Mouse (Mus musculus) 3134 (cell line): ENCODE measurements around the gene Trhr2.

Source experiments
- DNase-seq: peaks from one replicate; pipeline ENCODE4 v3.0.0-alpha.2; 2011; ENCODE audit warnings: low spot score; ENCODE audit not compliant: insufficient read length; ENCODE audit errors: extremely low read depth

The Trhr2 gene

GRCm38 (mm10) chr8:122333531-122333930, 27.0 kb downstream of the Trhr2 start:
- DNase-seq: no peak

GRCm38 (mm10) chr8:122332753-122333506, 27.6 kb downstream of the Trhr2 start:
- peak; percentile 55 for DNase-seq

DNA sequence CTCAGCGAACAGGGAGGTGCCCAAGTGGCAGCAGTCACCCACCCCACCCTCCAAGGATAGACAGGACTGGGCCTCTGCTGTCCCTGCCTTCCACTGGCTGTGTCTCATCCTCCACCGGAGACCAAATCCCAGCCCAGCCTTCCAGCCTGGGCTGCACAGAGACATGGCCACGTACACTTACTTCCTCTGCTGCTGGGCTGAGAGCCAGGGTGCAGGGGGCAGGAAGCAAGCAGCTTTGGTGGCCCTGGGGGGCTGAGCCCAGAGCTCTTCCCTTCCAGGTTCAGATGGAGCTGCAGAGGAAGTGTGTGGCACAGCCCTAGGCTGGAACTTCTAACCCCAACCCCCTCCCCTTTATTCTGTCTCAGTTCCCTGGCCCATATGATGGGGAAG, 29.4 kb downstream of the Trhr2 start:
- no peak for DNase-seq

DNA sequence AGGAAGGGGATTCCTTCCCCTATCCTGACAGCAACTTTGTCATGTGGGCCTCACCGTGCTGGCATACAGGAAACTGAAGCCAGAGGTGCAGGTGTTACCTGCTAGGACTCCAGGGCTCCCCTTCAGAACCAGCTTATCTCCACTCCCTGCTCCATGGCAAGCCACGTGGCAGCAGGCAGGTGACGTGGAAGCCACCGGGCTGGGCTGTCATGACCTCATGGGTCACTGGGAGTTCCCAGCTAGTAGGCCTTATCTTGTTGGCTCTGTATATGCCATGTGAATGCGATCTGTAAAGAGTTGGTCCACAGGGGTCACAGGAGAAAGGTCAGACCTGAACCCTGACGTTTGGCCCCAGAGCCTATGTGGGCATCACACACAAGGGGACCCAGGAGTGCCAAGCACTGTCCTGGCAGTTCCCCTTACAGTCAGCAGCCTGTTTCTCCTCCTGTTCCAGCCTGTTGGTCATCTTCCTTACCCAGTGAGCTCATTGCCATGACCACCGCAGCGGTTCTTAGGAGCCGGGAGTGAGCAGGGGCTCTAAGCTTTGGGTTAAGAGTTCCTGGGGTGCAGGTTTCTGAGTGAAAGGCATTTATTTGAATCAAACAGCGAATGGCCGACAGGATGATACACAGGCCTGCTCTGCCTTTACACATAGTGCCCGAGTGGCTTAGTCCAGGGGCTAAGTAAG, 30.0 kb downstream of the Trhr2 start:
- DNase-seq: no peak

DNA sequence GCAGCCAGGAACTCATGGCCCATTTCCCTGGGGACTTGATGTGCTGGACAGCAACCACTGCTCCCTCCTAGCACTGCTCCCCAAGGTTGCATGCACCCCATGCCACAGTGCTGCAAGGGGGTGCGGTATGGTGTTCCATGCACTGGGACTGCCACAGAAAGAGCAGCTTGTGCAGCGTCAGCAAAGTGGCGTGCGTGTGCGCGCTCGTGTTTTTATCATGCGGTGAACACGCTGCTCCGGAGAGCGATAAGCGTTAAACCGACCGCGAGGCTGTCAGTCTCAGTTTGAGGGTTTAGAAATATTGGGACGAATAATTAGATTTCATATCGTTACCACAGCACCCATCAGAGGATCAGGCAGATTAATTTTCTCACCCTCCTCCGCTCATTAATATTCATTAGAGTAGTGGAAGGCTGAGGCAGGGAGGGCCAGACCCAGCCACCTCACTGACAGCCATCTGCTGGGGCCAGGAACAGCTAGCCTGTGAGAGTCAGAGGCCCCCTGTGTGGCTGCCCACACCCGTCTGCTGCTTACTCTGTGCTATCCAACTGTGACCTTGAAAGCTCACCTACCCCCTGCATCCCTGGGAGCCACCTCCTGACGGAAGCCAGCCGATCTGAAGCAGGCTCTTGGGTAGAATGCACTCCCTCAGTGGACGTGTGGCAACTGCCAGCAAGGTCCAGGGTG, 30.9 kb downstream of the Trhr2 start:
- DNase-seq: no peak

DNA sequence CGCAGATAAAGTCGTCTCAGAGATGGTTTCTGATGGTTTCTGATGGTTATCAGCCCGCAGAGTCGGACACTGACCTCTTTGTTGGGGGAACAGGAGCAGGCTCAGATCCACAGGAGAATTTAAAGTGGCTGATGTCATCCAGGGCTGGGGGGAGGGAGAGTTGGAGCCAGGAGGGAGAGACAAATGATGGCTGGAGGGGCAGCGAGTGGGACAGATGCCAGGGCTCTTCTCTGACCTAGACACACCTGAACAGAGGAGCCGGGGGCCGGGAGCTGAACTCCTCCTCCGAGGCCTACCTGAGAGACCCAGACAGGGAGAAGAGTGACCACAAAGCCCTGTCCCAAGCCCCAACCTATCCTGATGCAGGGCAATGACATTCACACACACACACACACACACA, 31.5 kb downstream of the Trhr2 start:
- DNase-seq: no peak

DNA sequence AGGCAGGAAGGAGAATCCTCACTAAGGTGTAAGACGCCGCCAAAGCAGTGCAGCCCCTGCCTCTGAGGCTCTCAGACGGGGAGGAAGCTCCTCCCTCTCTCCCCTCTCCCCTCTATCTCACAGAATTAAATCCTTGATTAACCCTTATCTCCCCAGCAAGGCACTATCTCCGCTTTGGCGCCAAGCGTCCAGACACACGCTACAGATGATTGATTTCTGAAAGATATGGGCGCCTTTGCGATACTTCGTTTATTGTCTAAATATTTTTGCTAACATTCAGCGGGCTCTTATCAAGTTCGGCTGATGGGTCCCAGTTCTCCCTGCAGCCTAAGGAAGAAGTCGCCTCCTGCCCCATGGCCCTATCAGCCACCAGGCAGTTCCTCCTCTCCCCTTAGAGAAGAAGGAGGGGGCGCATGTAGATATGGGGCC, 34.4 kb downstream of the Trhr2 start:
- DNase-seq: no peak

- DNase-seq: no peak
Observed at GRCm38 (mm10) chr8:122325196-122325595, 35.4 kb downstream of the Trhr2 start.

GRCm38 (mm10) chr8:122323951-122324402, 36.6 kb downstream of the Trhr2 start:
- peak; percentile 36 for DNase-seq

DNA sequence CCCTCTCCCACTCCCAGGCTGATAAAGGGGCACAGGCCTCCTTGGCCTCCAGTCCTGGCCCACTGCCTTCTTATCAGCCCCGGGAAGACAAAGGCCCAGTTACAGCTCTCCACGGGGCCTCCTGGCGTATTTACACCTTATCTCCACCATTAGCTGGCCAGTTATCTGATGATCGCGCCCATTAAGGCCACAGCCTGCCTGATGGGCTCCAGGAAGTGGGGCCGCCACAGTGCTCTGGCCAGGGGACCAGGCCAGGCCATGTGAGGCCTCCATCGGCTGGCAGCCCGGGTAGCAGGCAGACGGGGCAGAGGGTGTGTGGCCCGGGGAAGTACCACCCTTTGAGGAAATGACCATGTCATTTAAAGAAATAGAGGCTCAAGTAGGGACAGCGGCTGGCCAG, 37.8 kb downstream of the Trhr2 start:
- DNase-seq: no peak

- DNase-seq: no peak
Observed at GRCm38 (mm10) chr8:122322126-122322525, 38.4 kb downstream of the Trhr2 start.

GRCm38 (mm10) chr8:122321455-122321921, 39.1 kb downstream of the Trhr2 start:
- DNase-seq: no peak

GRCm38 (mm10) chr8:122320541-122320940, 40.0 kb downstream of the Trhr2 start:
- no peak for DNase-seq

DNA sequence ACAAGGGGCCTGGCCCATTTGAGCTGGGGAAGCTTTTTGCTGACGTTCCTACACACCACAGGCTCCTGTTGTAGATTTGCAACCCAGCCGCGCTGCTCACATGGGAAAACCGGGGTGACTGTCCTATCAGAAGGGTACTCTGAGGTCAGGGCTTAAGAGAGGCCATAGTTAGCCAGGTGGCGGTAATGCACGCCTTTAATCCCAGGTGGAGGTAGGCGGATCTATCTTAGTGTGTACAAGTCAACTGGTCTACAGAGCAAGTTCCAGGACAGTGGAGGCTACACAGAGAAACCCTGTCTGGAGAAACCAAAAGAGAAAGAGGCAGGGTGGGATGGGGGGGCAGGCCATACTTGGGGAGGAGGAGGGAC, 40.9 kb downstream of the Trhr2 start:
- no peak for DNase-seq

DNA sequence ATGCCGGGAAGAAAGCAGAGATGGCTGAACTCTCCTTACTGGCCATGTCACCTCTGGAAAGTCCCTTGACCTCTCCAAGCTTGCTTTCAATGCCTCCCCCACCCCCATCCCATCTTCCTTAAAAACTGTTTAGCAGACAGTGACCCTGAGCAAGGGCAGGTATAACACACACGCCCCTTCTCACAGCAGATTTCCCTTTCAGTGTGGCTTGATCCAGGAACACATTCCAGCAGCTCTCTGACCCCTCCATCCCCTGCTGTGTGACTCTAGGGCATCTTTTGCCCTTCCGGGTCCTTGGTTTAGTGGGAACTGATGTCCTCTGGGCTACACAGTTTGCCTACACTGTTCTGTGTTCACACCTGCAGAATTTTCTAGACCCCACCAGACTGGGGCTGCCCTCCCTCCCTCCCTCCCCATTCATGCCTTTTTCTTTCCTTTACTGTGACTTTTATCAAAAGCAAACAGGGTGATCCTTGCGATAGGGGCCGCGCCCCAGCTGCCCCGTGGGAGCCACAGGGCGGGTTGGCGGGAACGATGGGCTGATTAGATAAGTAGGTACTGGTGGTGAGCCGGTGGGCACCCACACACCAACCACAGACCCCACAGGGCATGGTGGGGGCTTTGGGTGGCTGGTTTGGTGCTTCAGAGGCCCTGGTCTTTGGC, 41.4 kb downstream of the Trhr2 start:
- DNase-seq: no peak

DNA sequence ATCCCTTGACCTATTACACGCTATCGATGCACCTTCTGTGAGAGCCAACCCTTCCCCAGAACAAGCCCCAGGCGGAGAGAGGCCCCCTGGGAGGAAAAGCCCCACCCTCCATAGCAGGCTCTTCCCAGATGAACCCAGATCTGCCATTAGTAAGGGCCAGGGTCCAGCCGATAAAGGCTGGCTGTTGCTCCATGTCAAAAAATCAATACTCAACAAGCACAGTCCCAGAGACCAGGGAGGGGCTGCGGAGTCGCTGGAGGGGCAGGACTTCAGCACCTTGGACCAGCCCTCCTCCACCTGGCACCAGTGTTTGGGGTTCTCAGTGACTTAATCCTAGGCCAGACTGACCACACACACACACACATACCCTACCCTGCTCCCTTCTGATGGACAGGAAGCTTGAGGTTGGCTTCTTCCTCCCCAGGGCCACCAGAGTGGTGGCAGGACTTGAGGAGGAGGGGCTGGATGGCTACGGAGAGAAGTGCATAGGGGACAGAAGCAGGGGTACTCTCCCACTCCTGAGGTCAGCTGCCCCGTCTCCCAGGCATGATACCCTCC, 42.5 kb downstream of the Trhr2 start:
- DNase-seq: no peak

DNA sequence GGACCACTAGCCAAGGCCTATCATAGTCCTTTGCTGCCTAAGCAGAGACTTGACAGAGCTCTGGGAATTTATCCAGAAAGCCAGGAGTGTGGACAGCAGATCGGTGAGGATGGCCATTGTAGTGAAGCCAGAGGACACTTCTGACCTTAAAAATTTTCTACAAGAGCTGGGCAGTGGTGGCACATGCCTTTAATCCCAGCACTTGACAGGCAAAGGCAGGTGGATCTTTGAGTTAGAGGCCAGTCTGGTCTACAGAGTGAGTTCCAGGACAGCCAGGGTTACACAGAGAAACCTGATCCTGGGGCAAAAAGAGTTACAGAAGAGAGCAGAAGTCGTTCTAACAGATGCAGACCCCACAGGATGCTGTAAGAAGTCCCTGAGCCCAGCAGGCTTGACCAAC, 44.1 kb downstream of the Trhr2 start:
- DNase-seq: no peak

DNA sequence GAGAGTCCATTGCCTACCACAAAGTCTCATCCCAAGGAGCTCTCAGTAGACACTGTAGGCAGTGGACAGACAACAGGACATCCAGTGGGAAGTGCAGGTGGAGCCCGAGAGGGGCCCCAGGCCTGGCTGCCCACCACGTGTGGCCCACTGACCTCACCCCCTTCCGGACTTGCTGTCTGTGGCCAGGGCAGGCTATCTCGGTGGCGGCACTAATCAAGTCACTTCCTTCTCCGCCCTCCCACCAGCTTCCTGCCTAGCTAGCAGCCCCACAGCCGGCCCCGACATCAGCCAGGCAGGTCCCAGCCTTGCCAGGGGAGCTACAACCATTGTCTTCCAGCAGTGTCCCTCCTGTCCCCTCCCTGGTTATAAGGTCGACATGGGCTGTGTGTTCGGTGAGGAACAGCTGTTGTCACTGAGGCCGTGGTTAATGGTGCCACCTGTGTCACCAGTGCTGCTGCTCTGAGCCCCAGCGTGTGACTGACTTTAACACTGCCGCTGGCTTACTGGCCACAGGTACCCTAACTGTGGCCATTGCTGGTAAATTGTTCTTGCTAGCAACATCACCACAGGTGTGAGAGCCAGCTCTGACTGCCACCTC, 45.5 kb downstream of the Trhr2 start:
- no peak for DNase-seq

DNA sequence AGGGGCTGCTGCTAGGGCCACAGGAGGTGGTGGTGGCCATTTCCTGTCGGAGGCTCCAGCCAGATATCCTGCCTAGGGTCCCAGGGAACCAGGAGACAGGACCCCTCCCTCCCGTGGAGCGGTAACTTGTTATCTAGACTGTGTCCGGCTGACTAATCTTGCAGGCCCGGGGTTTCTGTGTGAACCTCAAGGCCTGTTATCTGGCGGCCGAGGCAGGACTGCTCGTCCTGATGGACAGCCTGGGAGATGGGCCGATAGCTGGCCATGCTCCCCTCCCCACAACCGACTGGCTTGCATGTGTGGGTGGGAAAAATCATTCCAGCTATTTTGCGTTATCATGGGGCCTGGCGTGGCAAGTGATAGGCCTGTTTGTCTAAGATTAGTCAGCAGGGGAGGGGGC, 47.2 kb downstream of the Trhr2 start:
- no peak for DNase-seq

GRCm38 (mm10) chr8:122312553-122312952, 48.0 kb downstream of the Trhr2 start:
- DNase-seq: no peak
